Mouse (Mus musculus) forebrain, embryonic 15.5 days (tissue): ENCODE measurements around the gene Fam81b. TPM values are rescaled to one million over a fixed set of nuclear protein-coding genes. Genes with fewer than 3 reads are reported as not detected.
A peak's percentile ranks its signal among the peaks of the same experiment; 100 is the strongest.
"Not testable (repeated sequence)": the region's sequence is repeated elsewhere in the genome, so short reads cannot be mapped to it uniquely, and the experiment has no call there.

Experiments used
- ATAC-seq: fragments of 200-750 bp; cut with Nextera tagmentation; replicated peaks from 2 replicates; pipeline ENCODE4 v1.8.0; 2017; ENCODE audit warnings: mild to moderate bottlenecking, moderate TSS enrichment, moderate library complexity
- H3K27ac ChIP-seq: fragments of 300-500 bp; sonication (generic); replicated peaks from 2 replicates; pipeline ENCODE4 v1.5.1; 2015; ENCODE audit warnings: mild to moderate bottlenecking, inconsistent platforms
- H3K27me3 ChIP-seq: fragments of 300-500 bp; sonication (generic); 2 replicates; pipeline ENCODE4 v1.6.1; 2015; ENCODE audit warnings: inconsistent platforms
- H3K36me3 ChIP-seq: fragments of 300-500 bp; sonication (generic); 2 replicates; pipeline ENCODE4 v1.6.1; 2015; ENCODE audit warnings: mild to moderate bottlenecking, inconsistent platforms
- H3K4me1 ChIP-seq: fragments of 300-500 bp; sonication (generic); 2 replicates; pipeline ENCODE4 v1.6.1; 2015; ENCODE audit warnings: inconsistent platforms
- H3K4me2 ChIP-seq: fragments of 300-500 bp; sonication (generic); replicated peaks from 2 replicates; pipeline ENCODE4 v1.6.1; 2015; ENCODE audit warnings: mild to moderate bottlenecking, inconsistent platforms
- H3K4me3 ChIP-seq: fragments of 300-500 bp; sonication (generic); 2 replicates; pipeline ENCODE4 v1.5.1; 2015; ENCODE audit warnings: mild to moderate bottlenecking, inconsistent platforms
- H3K9ac ChIP-seq: fragments of 300-500 bp; sonication (generic); replicated peaks from 2 replicates; pipeline ENCODE4 v1.6.1; 2015; ENCODE audit warnings: mild to moderate bottlenecking, inconsistent platforms
- H3K9me3 ChIP-seq: fragments of 300-500 bp; sonication (generic); 2 replicates; pipeline ENCODE4 v1.6.1; 2016; ENCODE audit warnings: inconsistent platforms
- WGBS: fragments of 180-500 bp; shearing (Covaris S2); methylation state at CpG from one replicate; pipeline ENCODE4 v1.1.7; 2015; ENCODE audit warnings: mixed read lengths; 5-methylcytosine and 5-hydroxymethylcytosine counted together
- polyA plus RNA-seq: library from polyadenylated mRNA; unstranded; fragments of >200 nt; fragmentation: Nextera tagmentation; extraction: Ambion mirVana; gene quantifications from 2 replicates; pipeline ENCODE4 v1.2.1, GENCODE M21; 2015

The Fam81b gene
- 0.65 and 0.95 TPM in 2 replicates for polyA plus RNA-seq

GRCm38 (mm10) chr13:76304637-76305122 is at the start of gene Fam81b:
Gene Fam81b (minus strand): TSS chr13:76305072.
- Histone ChIP-seq H3K36me3 (no peaks in the 10 kb centered on the region), H3K9me3 (no peaks in the 10 kb centered on the region), H3K27ac (peak within 1 kb of the TSS; percentile 46; the same call in 1 of the 2 replicates), H3K4me2 (no peak within 1 kb of the TSS), H3K27me3 (no peaks in the 10 kb centered on the region), H3K4me3 (no peak within 1 kb of the TSS), H3K4me1 (peaks cover 12% of the 10 kb centered on the region), H3K9ac (no peak within 1 kb of the TSS)
- ATAC-seq = no peak
- WGBS = 40% methylated on average over 7 of the region's 7 CpGs

- H3K4me2 ChIP-seq, H3K27me3 ChIP-seq, ATAC-seq, H3K4me3 ChIP-seq, H3K27ac ChIP-seq, H3K36me3 ChIP-seq, H3K9ac ChIP-seq, H3K9me3 ChIP-seq, H3K4me1 ChIP-seq: not testable (repeated sequence)
- WGBS = 86% methylated on average over 21 of the region's 21 CpGs
Measured at GRCm38 (mm10) chr13:76345941-76346340, 41.1 kb upstream of the Fam81b start.

- WGBS = 48% methylated on average over 3 of the region's 3 CpGs
- H3K36me3 ChIP-seq = no peaks in the 10 kb centered on the region
- no peak overlapping the region for H3K4me3 ChIP-seq
- peak overlapping the region; percentile 40; the same call in 1 of the 2 replicates for H3K27ac ChIP-seq
- peak; percentile 68 for ATAC-seq
- no peaks in the 10 kb centered on the region for H3K4me1 ChIP-seq
- no peak overlapping the region for H3K4me2 ChIP-seq
- H3K9ac ChIP-seq = no peak overlapping the region
- H3K9me3 ChIP-seq = no peaks in the 10 kb centered on the region
- H3K27me3 ChIP-seq = no peaks in the 10 kb centered on the region
Measured at GRCm38 (mm10) chr13:76318635-76319034, 13.8 kb upstream of the Fam81b start.

- H3K4me1 ChIP-seq = peaks cover 3% of the 10 kb centered on the region; the same call in 1 of the 2 replicates
- H3K9ac ChIP-seq = no peak overlapping the region
- H3K27ac ChIP-seq = no peak overlapping the region
- H3K4me2 ChIP-seq = no peak overlapping the region
- no peaks in the 10 kb centered on the region for H3K9me3 ChIP-seq
- no peak for ATAC-seq
- no peaks in the 10 kb centered on the region for H3K27me3 ChIP-seq
- H3K36me3 ChIP-seq = no peaks in the 10 kb centered on the region
- no peak overlapping the region for H3K4me3 ChIP-seq
- 80% methylated on average over 7 of the region's 7 CpGs for WGBS
Measured at GRCm38 (mm10) chr13:76311580-76311979, 6.7 kb upstream of the Fam81b start.

GRCm38 (mm10) chr13:76308811-76309210 is 3.9 kb upstream of the Fam81b start:
- Histone ChIP-seq H3K27ac (no peak overlapping the region), H3K9ac (no peak overlapping the region), H3K9me3 (no peaks in the 10 kb centered on the region), H3K4me1 (peaks cover 12% of the 10 kb centered on the region), H3K36me3 (no peaks in the 10 kb centered on the region), H3K27me3 (no peaks in the 10 kb centered on the region), H3K4me3 (no peak overlapping the region), H3K4me2 (no peak overlapping the region)
- peak; percentile 68; the same call in 1 of the 2 replicates for ATAC-seq
- WGBS = 13% methylated on average over 1 of the region's 1 CpGs

- Histone ChIP-seq H3K36me3 (no peaks in the 10 kb centered on the region), H3K4me3 (no peak overlapping the region), H3K27ac (peak overlapping the region; percentile 46; the same call in 1 of the 2 replicates), H3K9me3 (no peaks in the 10 kb centered on the region), H3K9ac (no peak overlapping the region), H3K27me3 (no peaks in the 10 kb centered on the region), H3K4me2 (no peak overlapping the region), H3K4me1 (peaks cover 12% of the 10 kb centered on the region)
- 59% methylated on average over 2 of the region's 2 CpGs for WGBS
- ATAC-seq = peak; percentile 80
Measured at GRCm38 (mm10) chr13:76305655-76306365, 938 bp upstream of the Fam81b start.

- no peak overlapping the region for H3K9ac ChIP-seq
- H3K36me3 ChIP-seq = no peaks in the 10 kb centered on the region
- no peak for ATAC-seq
- 95% methylated on average over 3 of the region's 3 CpGs for WGBS
- no peaks in the 10 kb centered on the region for H3K27me3 ChIP-seq
- no peak overlapping the region for H3K4me3 ChIP-seq
- H3K27ac ChIP-seq = peak overlapping the region; percentile 46; the same call in 1 of the 2 replicates
- peaks cover 12% of the 10 kb centered on the region for H3K4me1 ChIP-seq
- no peak overlapping the region for H3K4me2 ChIP-seq
- H3K9me3 ChIP-seq = no peaks in the 10 kb centered on the region
Measured at GRCm38 (mm10) chr13:76305241-76305640, 369 bp upstream of the Fam81b start.

- no peaks in the 10 kb centered on the region for H3K36me3 ChIP-seq
- H3K4me1 ChIP-seq = peaks cover 12% of the 10 kb centered on the region
- no peak overlapping the region for H3K4me3 ChIP-seq
- no peaks in the 10 kb centered on the region for H3K27me3 ChIP-seq
- 61% methylated on average over 1 of the region's 1 CpGs for WGBS
- H3K27ac ChIP-seq = no peak overlapping the region
- no peak overlapping the region for H3K9ac ChIP-seq
- H3K4me2 ChIP-seq = no peak overlapping the region
- ATAC-seq = no peak
- H3K9me3 ChIP-seq = no peaks in the 10 kb centered on the region
Measured at GRCm38 (mm10) chr13:76304201-76304600, 671 bp downstream of the Fam81b start.

GRCm38 (mm10) chr13:76303160-76303559 is 1.7 kb downstream of the Fam81b start:
- WGBS = 94% methylated on average over 1 of the region's 1 CpGs
- no peak for ATAC-seq
- Histone ChIP-seq H3K36me3 (no peaks in the 10 kb centered on the region), H3K9ac (no peak overlapping the region), H3K27me3 (no peaks in the 10 kb centered on the region), H3K4me2 (no peak overlapping the region), H3K4me3 (no peak overlapping the region), H3K9me3 (no peaks in the 10 kb centered on the region), H3K4me1 (peaks cover 9% of the 10 kb centered on the region), H3K27ac (no peak overlapping the region)

- Histone ChIP-seq H3K4me3 (no peak overlapping the region), H3K36me3 (no peaks in the 10 kb centered on the region), H3K9me3 (no peaks in the 10 kb centered on the region), H3K27ac (no peak overlapping the region), H3K27me3 (no peaks in the 10 kb centered on the region), H3K4me1 (peaks cover 9% of the 10 kb centered on the region), H3K4me2 (no peak overlapping the region), H3K9ac (no peak overlapping the region)
- 75% methylated on average over 2 of the region's 2 CpGs for WGBS
- no peak for ATAC-seq
Measured at GRCm38 (mm10) chr13:76302056-76302455, 2.8 kb downstream of the Fam81b start.

GRCm38 (mm10) chr13:76292050-76292449 is 12.8 kb downstream of the Fam81b start:
- Histone ChIP-seq H3K4me1 (no peaks in the 10 kb centered on the region), H3K27me3 (no peaks in the 10 kb centered on the region), H3K27ac (no peak overlapping the region), H3K36me3 (no peaks in the 10 kb centered on the region), H3K9ac (no peak overlapping the region), H3K4me2 (no peak overlapping the region), H3K9me3 (no peaks in the 10 kb centered on the region), H3K4me3 (no peak overlapping the region)
- no peak for ATAC-seq
- 83% methylated on average over 4 of the region's 4 CpGs for WGBS

- Histone ChIP-seq H3K4me3 (no peak overlapping the region), H3K9ac (no peak overlapping the region), H3K36me3 (no peaks in the 10 kb centered on the region), H3K4me1 (no peaks in the 10 kb centered on the region), H3K9me3 (no peaks in the 10 kb centered on the region), H3K4me2 (no peak overlapping the region), H3K27ac (no peak overlapping the region), H3K27me3 (no peaks in the 10 kb centered on the region)
- 95% methylated on average over 3 of the region's 3 CpGs for WGBS
- no peak for ATAC-seq
Measured at GRCm38 (mm10) chr13:76284597-76284996, 20.3 kb downstream of the Fam81b start.
